Mouse (Mus musculus) mesoderm, embryonic 11.5 days (tissue): Measurements from ENCODE around the gene Ap3b2.
"Not testable (repeated sequence)": the region's sequence is repeated elsewhere in the genome, so short reads cannot be mapped to it uniquely, and the experiment has no call there.

Experiments used
- DNase-seq: peaks from one replicate; pipeline ENCODE4 v3.0.0-alpha.2; 2012; ENCODE audit warnings: low read depth, low spot score

The Ap3b2 gene

GRCm38 (mm10) chr7:81493331-81494021, at the start of gene Ap3b2:
TSS of gene Ap3b2 (minus strand) at chr7:81493925.
- DNase-seq, result peak; percentile 82

- DNase-seq, result no peak
These were observed 49.2 kb upstream of the Ap3b2 start for GRCm38 (mm10) chr7:81542934-81543333.

DNA sequence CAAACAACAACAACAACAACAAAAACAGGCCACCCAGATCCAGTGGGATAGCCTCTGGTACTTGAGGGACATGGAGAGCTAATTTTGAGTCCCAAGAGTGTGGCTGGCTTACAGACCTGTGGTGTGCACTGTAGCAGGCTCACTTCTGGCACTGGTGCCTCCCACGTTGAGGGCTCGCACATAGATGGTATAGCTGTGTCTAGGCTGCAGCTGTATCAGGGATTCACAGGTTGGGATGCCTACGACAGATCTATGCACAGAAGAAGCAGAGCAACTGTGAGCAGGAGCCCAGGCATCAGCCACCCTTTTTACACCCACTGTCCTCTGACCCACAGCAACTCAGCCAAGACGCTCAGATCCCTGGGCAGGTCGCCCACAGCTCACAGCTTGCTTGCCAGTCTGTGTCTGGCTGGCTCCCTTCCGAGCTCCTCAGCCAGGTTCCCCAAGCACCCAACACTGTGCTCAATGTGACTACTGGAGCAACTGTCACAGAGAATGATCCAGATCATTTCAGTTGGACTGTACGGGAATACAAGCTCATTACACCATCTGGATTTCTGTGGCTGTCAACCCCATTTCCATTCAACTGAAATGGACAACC, 48.3 kb upstream of the Ap3b2 start:
- DNase-seq, result no peak

DNA sequence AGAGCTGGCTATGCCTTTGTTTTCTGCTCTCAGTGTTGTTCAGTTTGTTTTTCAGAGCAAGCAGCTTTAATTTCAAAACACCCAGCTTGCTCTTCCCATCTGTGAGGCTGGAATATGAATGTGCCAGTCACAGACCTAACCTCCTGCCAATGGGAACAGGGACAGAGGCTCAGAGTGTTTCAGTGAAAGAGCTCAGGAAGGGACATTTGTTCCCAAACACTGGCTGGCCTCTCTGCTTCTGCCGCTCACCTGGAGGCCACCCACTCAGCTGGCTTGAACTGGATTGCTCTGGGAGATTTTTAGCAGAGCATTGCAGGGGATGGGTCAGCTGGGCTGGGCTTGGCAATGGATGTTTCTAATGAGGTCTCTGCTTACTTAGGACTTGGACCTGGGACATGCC, 47.3 kb upstream of the Ap3b2 start:
- DNase-seq, result no peak

GRCm38 (mm10) chr7:81539565-81539964, 45.8 kb upstream of the Ap3b2 start:
- no peak for DNase-seq

GRCm38 (mm10) chr7:81538070-81538675, 44.4 kb upstream of the Ap3b2 start:
- DNase-seq, result peak; percentile 27

GRCm38 (mm10) chr7:81536478-81536877, 42.8 kb upstream of the Ap3b2 start:
- DNase-seq, result no peak

GRCm38 (mm10) chr7:81531462-81531861, 37.7 kb upstream of the Ap3b2 start:
- DNase-seq, result no peak

DNA sequence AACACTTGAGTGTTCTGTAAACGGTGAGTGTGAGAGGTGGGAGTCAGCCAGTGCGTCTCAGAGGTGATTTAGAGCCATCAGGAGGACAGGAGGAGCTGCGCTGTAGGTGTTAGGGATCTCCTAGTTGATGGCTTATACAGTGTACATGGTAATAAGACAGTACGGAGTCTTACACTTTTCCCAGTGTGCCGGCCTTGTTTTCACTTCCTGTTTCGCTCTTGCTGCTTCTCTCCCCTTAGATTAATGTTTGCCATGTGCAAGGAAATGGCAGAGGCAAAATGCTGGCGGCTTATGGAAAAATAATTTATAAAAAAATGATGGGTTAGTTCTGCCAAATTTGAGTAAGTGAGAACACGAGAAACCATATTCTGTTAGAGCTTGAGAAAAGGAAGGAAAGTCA, 35.2 kb upstream of the Ap3b2 start:
- DNase-seq, result no peak

DNA sequence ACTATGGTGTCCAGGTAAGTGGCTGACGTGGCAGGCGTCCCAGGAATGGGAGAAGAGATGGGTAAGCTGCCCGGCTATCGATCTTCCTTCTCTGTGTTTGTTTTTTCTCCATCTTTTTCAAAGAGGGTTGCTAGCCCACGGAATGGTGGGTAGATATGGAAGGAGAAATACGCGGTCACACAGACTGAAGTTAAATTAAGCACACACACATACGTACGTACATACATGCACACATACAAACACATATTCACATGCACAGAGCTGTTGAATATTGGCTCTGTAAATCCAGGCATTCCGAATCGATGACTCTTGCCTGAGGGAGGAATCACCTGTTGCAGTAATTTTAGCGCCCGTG, 29.9 kb upstream of the Ap3b2 start:
- no peak for DNase-seq

DNA sequence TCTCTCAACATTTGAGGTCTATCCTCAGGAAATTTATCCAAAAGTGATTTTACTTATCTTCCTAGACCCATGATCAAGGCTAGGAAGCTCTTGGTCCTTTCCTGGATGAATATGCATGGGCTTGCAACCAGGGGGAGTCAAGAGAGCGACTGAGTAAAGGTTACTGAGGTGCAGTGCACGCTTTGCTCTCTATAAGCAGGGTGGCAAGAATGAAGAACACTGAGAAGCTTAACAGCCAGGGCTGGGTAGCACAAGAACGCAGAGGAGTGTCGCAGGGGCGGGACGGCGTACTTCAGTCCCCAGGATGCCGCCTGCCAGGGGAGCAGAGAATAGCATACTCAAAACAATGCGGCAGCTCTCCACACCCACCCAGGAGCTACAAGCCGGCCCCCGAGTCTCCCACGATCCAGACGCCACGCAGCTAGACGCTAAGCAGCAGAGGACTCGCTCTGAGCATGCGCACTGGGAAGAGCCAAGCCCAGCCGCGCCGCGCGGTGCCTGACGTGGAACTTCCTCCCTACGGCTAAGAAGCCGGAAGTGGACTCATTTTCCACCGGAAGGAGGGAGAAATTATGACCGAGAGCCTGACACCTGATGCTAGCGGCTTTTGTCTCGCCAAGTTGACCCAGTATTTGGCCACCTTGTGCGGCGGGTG, 29.4 kb upstream of the Ap3b2 start:
- peak; percentile 94 for DNase-seq

- DNase-seq, result no peak
These were observed 22.7 kb upstream of the Ap3b2 start for GRCm38 (mm10) chr7:81516154-81517030.

DNA sequence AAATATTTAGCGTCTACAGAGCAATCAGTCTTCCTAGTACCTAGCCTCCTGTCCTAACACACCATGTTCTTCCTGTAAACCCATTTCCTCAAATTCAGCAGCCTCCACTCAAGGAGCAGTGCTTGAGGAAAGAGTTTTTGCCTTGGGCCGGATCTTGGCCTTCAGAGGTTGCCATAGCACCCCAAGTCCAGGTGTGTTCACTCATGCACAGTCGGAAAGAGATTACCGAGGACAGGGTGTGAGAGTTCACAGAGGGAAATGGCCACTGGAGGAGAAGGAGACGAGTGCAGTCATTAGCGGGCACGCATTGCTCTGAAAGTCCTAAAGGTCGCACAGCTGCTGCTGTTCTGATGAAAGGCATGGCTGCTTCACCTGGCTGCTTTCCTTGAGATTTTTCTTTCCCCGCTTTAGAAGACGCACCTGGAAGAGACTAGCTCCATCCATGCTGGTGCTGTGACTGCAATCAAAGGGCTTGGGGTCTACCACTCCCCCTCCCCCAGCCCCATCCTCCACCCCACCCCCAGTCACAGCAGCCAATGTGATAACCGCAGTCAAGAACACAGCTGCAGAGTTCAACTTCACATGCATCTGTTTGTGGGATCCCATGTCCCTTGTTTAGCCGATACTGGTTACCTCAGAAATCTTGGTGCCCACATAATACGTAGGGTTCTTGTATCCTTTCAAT, 21.3 kb upstream of the Ap3b2 start:
- DNase-seq, result no peak

- no peak for DNase-seq
These were observed 7.3 kb upstream of the Ap3b2 start for GRCm38 (mm10) chr7:81501050-81501449.

- DNase-seq, result no peak
These were observed 4.5 kb upstream of the Ap3b2 start, which contains the start of gene BC048679 for GRCm38 (mm10) chr7:81498181-81498580. TSS of gene BC048679 (minus strand) at chr7:81498281.

- peak; percentile 56 for DNase-seq
These were observed 3.4 kb upstream of the Ap3b2 start for GRCm38 (mm10) chr7:81497171-81497570.

- no peak for DNase-seq
These were observed 1.1 kb downstream of the Ap3b2 start for GRCm38 (mm10) chr7:81492628-81493027.

GRCm38 (mm10) chr7:81489649-81490048, 4.1 kb downstream of the Ap3b2 start:
- peak; percentile 43 for DNase-seq

DNA sequence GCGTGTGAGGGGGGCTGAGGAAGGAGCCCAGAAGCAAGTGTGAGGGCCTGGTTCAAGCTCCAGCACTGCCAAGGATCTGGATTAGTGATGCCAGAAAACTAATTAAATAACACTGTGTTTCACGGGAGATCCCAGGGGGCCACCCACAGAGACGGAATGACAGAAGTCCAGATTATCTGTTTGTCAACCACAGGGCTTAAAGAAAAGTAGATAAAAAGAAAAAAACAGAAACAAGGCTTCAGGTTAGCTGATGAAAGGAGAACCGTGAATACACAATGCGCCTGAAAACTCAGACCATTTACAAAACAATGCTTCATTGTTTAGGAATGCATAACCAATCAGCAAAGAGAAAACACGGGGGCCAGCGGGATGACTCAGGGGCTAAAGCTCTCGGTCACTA, 12.9 kb downstream of the Ap3b2 start:
- no peak for DNase-seq

GRCm38 (mm10) chr7:81479531-81480090, 14.1 kb downstream of the Ap3b2 start:
- no peak for DNase-seq

- DNase-seq, result not testable (repeated sequence)
These were observed 15.5 kb downstream of the Ap3b2 start for GRCm38 (mm10) chr7:81478261-81478660.
